Mouse (Mus musculus): ENCODE data around the gene Pear1.

The Pear1 gene

GRCm38 (mm10) chr3:87726191-87726590 is 97.9 kb downstream of the Pear1 start:
- DNase-seq (ENCODE audit: low spot score): no peak

DNA sequence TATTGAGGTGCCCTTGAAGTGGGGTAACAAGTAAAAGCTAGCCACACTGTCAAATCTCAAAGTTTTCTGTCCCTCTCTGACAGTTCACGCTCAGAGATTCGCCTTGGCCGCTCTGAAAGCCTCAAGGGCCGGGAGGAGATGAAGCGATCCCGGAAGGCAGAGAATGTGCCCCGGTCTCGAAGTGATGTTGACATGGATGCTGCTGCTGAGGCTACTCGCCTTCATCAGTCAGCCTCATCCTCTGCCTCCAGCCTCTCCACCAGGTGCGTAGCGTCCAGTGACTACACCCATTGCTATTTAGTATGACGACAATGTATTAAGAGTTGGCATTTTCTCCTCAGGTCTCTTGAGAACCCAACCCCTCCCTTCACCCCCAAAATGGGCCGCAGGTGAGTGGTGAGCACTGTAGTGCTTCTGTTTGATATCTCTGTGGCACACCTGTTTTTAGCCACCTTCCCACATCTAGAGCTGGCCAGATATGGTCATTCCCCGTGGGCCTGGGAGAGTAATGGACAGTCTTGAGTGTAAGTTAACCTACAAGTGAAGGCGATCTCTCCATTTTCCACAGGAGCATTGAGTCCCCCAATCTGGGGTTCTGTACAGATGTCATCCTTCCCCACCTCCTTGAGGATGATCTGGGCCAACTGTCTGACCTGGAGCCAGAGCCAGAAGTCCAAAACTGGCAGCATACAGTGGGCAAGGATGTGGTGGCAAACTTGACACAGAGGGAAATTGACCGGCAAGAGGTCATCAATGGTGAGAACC is 98.5 kb downstream of the Pear1 start:
- DNase-seq (ENCODE audit: low spot score): no peak

GRCm38 (mm10) chr3:87724556-87724955 is 99.5 kb downstream of the Pear1 start:
- no peak for DNase-seq (ENCODE audit: low spot score)

- DNase-seq (ENCODE audit: low spot score): no peak
Measured at GRCm38 (mm10) chr3:87718525-87718924, 105.6 kb downstream of the Pear1 start.
